Comparison of ENCODE assay signal across 7 mouse cellular contexts in the genomic region with DNA sequence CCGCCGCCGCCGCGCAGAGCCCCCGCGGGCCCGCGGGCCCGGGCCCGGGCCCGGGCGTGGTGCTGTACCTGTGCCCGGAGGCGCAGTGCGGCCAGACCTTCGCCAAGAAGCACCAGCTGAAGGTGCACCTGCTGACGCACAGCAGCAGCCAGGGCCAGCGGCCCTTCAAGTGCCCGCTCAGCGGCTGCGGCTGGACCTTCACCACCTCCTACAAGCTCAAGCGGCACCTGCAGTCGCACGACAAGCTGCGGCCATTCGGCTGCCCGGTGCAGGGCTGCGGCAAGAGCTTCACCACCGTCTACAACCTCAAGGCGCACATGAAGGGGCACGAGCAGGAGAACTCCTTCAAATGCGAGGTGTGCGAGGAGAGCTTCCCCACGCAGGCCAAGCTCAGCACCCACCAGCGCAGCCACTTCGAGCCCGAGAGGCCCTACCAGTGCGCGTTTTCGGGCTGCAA. TPM values are rescaled to one million over a fixed set of nuclear protein-coding genes. Genes with fewer than 3 reads are reported as not detected.
DNase-seq lines count a peak whose midpoint lies in the region; ATAC-seq and TF ChIP-seq lines count a peak whose summit lies in the region.
"Not testable (repeated sequence)": the region's sequence is repeated elsewhere in the genome, so short reads cannot be mapped to it uniquely, and the experiment has no call there.

No protein-coding gene starts in this region.

- not testable (repeated sequence) for H3K27me3 ChIP-seq in forebrain, embryonic 14.5 days (replicated peaks; ENCODE audit: control insufficient read depth, insufficient read depth, low read length); heart, postnatal 0 days (ENCODE audit: control insufficient read depth, insufficient read depth, low read length); intestine, embryonic 15.5 days (replicated peaks); liver, embryonic 11.5 days (replicated peaks; ENCODE audit: control insufficient read depth, insufficient read depth, low read length); lung, postnatal 0 days (replicated peaks; ENCODE audit: insufficient read depth, low read length); midbrain, postnatal 0 days (ENCODE audit: insufficient read depth, low read length)

- not testable (repeated sequence) for TF ChIP-seq EP300 in heart, postnatal 0 days (IDR thresholded peaks at IDR 0.05; ENCODE audit: low read depth); lung, postnatal 0 days (IDR thresholded peaks at IDR 0.05)

- H3K4me2 ChIP-seq in forebrain, embryonic 14.5 days (ENCODE audit: low read length); heart, postnatal 0 days (ENCODE audit: low read depth, low read length); intestine, embryonic 15.5 days (replicated peaks); liver, embryonic 11.5 days; lung, postnatal 0 days (replicated peaks; ENCODE audit: low read depth, low read length); midbrain, postnatal 0 days (ENCODE audit: low read depth, low read length, poor library complexity, severe bottlenecking): not testable (repeated sequence)

- not testable (repeated sequence) for H3K9ac ChIP-seq in forebrain, embryonic 14.5 days (ENCODE audit: low read length); heart, postnatal 0 days (replicated peaks; ENCODE audit: low read depth, low read length); intestine, embryonic 15.5 days; liver, embryonic 11.5 days (ENCODE audit: low read depth, low read length); lung, postnatal 0 days (replicated peaks; ENCODE audit: low read depth); midbrain, postnatal 0 days (replicated peaks; ENCODE audit: low read length, poor library complexity, severe bottlenecking)

- H3K4me3 ChIP-seq in forebrain, embryonic 14.5 days (ENCODE audit: low read depth, low read length); heart, postnatal 0 days (ENCODE audit: low read depth, low read length); intestine, embryonic 15.5 days (replicated peaks); lung, postnatal 0 days (ENCODE audit: low read depth, low read length); midbrain, postnatal 0 days (ENCODE audit: low read depth, low read length): not testable (repeated sequence)
- 0 out of 2 replicates have a peak overlapping the region, but pooled peaks have one; percentile 28 for H3K4me3 ChIP-seq in liver, embryonic 11.5 days (ENCODE audit: low read depth, low read length)

- H3K9me3 ChIP-seq in forebrain, embryonic 14.5 days (replicated peaks; ENCODE audit: control insufficient read depth, low read length); heart, postnatal 0 days (replicated peaks; ENCODE audit: control insufficient read depth, low read length); intestine, embryonic 15.5 days; liver, embryonic 11.5 days (ENCODE audit: control insufficient read depth, low read length); lung, postnatal 0 days (ENCODE audit: low read length); midbrain, postnatal 0 days (ENCODE audit: low read length): not testable (repeated sequence)

- not testable (repeated sequence) for H3K4me1 ChIP-seq in forebrain, embryonic 14.5 days (ENCODE audit: control insufficient read depth, insufficient read depth, low read length); heart, postnatal 0 days (ENCODE audit: control insufficient read depth, insufficient read depth); intestine, embryonic 15.5 days (replicated peaks); liver, embryonic 11.5 days (replicated peaks; ENCODE audit: control insufficient read depth, insufficient read depth, low read length); lung, postnatal 0 days (ENCODE audit: insufficient read depth, low read depth, low read length); midbrain, postnatal 0 days (ENCODE audit: insufficient read depth, low read length)

- not testable (repeated sequence) for DNase-seq in forebrain, embryonic 14.5 days (ENCODE audit: low spot score); heart, postnatal 0 days (ENCODE audit: low spot score); liver, embryonic 11.5 days (ENCODE audit: low spot score); lung, postnatal 0 days (ENCODE audit: low spot score); midbrain, postnatal 0 days (ENCODE audit: low spot score)

- not testable (repeated sequence) for H3K36me3 ChIP-seq in forebrain, embryonic 14.5 days (ENCODE audit: control insufficient read depth, insufficient read depth, low read length); heart, postnatal 0 days (replicated peaks; ENCODE audit: control insufficient read depth, insufficient read depth, low read length); intestine, embryonic 15.5 days; liver, embryonic 11.5 days (ENCODE audit: control insufficient read depth, insufficient read depth, low read length); lung, postnatal 0 days (ENCODE audit: insufficient read depth, low read length); midbrain, postnatal 0 days (ENCODE audit: insufficient read depth, low read length)

- peak; percentile 69 for ATAC-seq in cerebellum, adult (ENCODE audit: insufficient number of reproducible peaks, low FRiP score, low TSS enrichment)
- peak; percentile 35 for ATAC-seq in forebrain, embryonic 14.5 days
- ATAC-seq in heart, postnatal 0 days (ENCODE audit: insufficient read depth, low read depth) = peak; percentile 28
- peak; percentile 60 for ATAC-seq in intestine, embryonic 15.5 days
- peak; percentile 42 for ATAC-seq in liver, embryonic 11.5 days (replicated peaks; ENCODE audit: low FRiP score)
- ATAC-seq in lung, postnatal 0 days = peak; percentile 69
- ATAC-seq in midbrain, postnatal 0 days (ENCODE audit: low FRiP score) = peak; percentile 47

- not testable (repeated sequence) for H3K27ac ChIP-seq in forebrain, embryonic 14.5 days (ENCODE audit: low read depth, low read length); heart, postnatal 0 days (ENCODE audit: low read depth); intestine, embryonic 15.5 days; liver, embryonic 11.5 days (ENCODE audit: low read depth, low read length); lung, postnatal 0 days (ENCODE audit: low read length); midbrain, postnatal 0 days (ENCODE audit: low read depth, low read length)

- TF ChIP-seq CTCF in heart, postnatal 0 days (IDR thresholded peaks at IDR 0.05; ENCODE audit: low read depth); lung, postnatal 0 days (IDR thresholded peaks at IDR 0.05); midbrain, postnatal 0 days (IDR thresholded peaks at IDR 0.05): not testable (repeated sequence)

- WGBS in forebrain, embryonic 14.5 days = no CpG with 5 or more reads among the region's 41 CpGs
- WGBS in heart, postnatal 0 days = no CpG with 5 or more reads among the region's 41 CpGs
- WGBS in intestine, embryonic 15.5 days = no CpG with 5 or more reads among the region's 41 CpGs
- WGBS in liver, embryonic 11.5 days = no CpG with 5 or more reads among the region's 41 CpGs
- no CpG with 5 or more reads among the region's 41 CpGs for WGBS in lung, postnatal 0 days
- WGBS in midbrain, postnatal 0 days = no CpG with 5 or more reads among the region's 41 CpGs

RNA-seq across cellular contexts. Expression of a gene that starts 1.3 kb away (rescaled TPM):
- polyA plus RNA-seq in forebrain, embryonic 14.5 days (2014; fragmentation: Nextera tagmentation; extraction: Ambion mirVana) = 2.7 TPM in 2 replicates
- 2.3 and 12.1 TPM in 2 replicates for total RNA-seq in heart, postnatal 0 days (2014; rRNA removed; ENCODE audit: low replicate concordance)
- 0.41 and 0.48 TPM in 2 replicates for polyA plus RNA-seq in heart, postnatal 0 days (2015; fragmentation: Nextera tagmentation; extraction: Ambion mirVana)
- 1.2 and 1.6 TPM in 2 replicates for polyA plus RNA-seq in intestine, embryonic 15.5 days (2015; fragmentation: Nextera tagmentation; extraction: Ambion mirVana)
- polyA plus RNA-seq in liver, embryonic 11.5 days (2014; fragmentation: Nextera tagmentation; extraction: Ambion mirVana) = 0.58 and 0.83 TPM in 2 replicates
- polyA plus RNA-seq in lung, postnatal 0 days (2015; fragmentation: Nextera tagmentation; extraction: Ambion mirVana) = 1.8 and 1.9 TPM in 2 replicates
- total RNA-seq in midbrain, postnatal 0 days (2014; rRNA removed) = 24.5 and 32.2 TPM in 2 replicates
- 1.5 and 1.7 TPM in 2 replicates for polyA plus RNA-seq in midbrain, postnatal 0 days (2015; fragmentation: Nextera tagmentation; extraction: Ambion mirVana)
